Mouse (Mus musculus) intestine, embryonic 16.5 days (tissue): ENCODE measurements at regions not wholly inside any gene's neighbourhood (a gene's known extent, or its start where the extent isn't known, plus 50 kb on each side); places are given as distances from the start of the nearest gene placed in this dataset.

Experiments used
- ATAC-seq: fragments of 200-750 bp; cut with Nextera tagmentation; 2 replicates; pipeline ENCODE4 v1.8.0; 2017; ENCODE audit warnings: moderate TSS enrichment, moderate library complexity
- H3K27ac ChIP-seq: fragments of 300-500 bp; sonication (generic); 2 replicates; pipeline ENCODE4 v1.5.1; 2014; ENCODE audit warnings: mild to moderate bottlenecking, low read length
- H3K27me3 ChIP-seq: fragments of 300-500 bp; sonication (generic); replicated peaks from 2 replicates; pipeline ENCODE4 v1.6.1; 2014; ENCODE audit warnings: low read length, control low read depth, mixed read lengths; ENCODE audit not compliant: control insufficient read depth, insufficient read depth
- H3K36me3 ChIP-seq: fragments of 300-500 bp; sonication (generic); 2 replicates; pipeline ENCODE4 v1.6.1; 2014; ENCODE audit warnings: low read length, control low read depth; ENCODE audit not compliant: control insufficient read depth, insufficient read depth
- H3K4me1 ChIP-seq: fragments of 300-500 bp; sonication (generic); 2 replicates; pipeline ENCODE4 v1.6.1; 2014; ENCODE audit warnings: low read length, control low read depth, mixed read lengths; ENCODE audit not compliant: control insufficient read depth, insufficient read depth
- H3K4me2 ChIP-seq: fragments of 300-500 bp; sonication (generic); 2 replicates; pipeline ENCODE4 v1.6.1; 2014; ENCODE audit warnings: low read depth, low read length, control low read depth
- H3K4me3 ChIP-seq: fragments of 300-500 bp; sonication (generic); 2 replicates; pipeline ENCODE4 v1.5.1; 2014; ENCODE audit warnings: mild to moderate bottlenecking, low read length
- H3K9ac ChIP-seq: fragments of 300-500 bp; sonication (generic); 2 replicates; pipeline ENCODE4 v1.6.1; 2014; ENCODE audit warnings: low read depth, low read length
- H3K9me3 ChIP-seq: fragments of 300-500 bp; sonication (generic); 2 replicates; pipeline ENCODE4 v1.6.1; 2016; ENCODE audit warnings: low read length, control low read depth; ENCODE audit not compliant: control insufficient read depth
- WGBS: fragments of 180-500 bp; shearing (Covaris S2); extraction: QIAGEN DNeasy Blood & Tissue Kit; methylation state at CpG from one replicate; pipeline ENCODE4 v1.1.7; 2014; 5-methylcytosine and 5-hydroxymethylcytosine counted together

DNA sequence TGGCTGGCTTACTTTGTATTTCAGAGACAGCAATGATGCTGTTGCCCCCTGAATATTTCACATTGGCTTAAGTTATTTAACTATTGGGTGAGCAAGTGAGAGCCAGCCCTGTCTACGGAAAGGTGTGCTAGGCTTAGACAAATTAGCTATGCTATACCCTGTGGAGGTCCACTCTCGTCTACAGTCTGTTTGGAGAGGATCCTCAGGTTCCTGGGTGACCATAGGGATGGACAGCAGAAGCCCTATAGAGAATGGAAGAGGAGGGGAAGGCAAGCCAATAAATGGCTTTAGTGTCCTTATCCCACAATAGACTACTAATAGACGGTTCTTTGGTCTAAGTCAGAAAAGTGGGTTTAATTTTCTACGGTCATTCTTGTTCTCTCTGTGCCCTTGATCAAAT lies 455.3 kb upstream of the Nr2f2 start:
- H3K27ac ChIP-seq: no peak overlapping the region
- H3K27me3 ChIP-seq: no peaks in the 10 kb centered on the region
- no peaks in the 10 kb centered on the region for H3K36me3 ChIP-seq
- H3K9me3 ChIP-seq: no peaks in the 10 kb centered on the region
- H3K4me1 ChIP-seq: no peaks in the 10 kb centered on the region
- no peak overlapping the region for H3K9ac ChIP-seq
- no peak overlapping the region for H3K4me3 ChIP-seq
- no peak overlapping the region for H3K4me2 ChIP-seq
- WGBS: 90% methylated on average over 4 of the region's 4 CpGs
- ATAC-seq: no peak

DNA sequence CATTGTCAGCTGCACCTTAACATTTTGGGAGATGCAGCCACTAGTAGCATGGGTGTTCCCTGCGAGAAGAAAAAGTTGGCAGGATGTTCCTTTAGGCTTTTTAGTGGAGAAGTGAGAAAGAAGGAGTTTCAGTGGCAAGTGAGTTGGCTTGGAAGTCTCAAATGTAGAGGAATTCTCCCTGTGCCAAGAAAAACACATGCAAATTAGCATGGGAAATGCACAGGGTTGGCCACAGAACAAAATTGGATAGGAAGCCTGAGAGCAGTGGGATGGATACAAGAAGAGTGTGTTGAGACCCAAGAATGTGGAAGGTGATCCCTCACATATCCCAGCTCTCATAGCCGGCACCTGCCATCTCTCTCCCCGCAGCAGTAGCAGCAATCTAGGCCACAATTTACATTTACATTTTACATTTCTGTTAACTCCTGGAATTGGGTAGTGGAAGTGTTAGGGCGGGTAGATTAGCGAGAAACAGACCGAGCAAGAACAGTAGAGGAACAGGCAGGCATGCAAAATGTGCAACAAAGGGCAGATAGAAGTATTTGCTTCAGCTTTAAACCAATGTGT lies 450.9 kb upstream of the Nr2f2 start:
- WGBS: 86% methylated on average over 6 of the region's 6 CpGs
- no peak for ATAC-seq

DNA sequence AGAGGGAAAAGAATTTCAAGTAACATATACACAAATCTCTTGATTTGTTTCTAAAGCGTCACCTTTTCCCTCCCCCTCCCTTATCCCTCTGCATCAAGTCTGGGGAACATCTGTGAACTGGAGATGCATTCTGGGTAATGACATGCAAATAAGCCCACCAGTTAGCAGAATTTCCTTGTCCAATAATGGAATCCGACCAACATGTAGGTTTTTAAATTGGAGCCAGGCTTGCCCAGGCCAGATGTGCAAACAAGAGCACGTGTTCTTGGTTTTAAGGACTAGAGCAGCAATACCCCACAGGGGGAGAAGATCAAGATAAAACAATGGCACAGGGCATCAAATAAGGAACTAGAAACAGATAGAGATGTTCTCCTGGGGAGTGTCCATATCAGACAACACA lies 447.9 kb upstream of the Nr2f2 start:
- 66% methylated on average over 3 of the region's 3 CpGs for WGBS
- Histone ChIP-seq H3K4me3 (no peak overlapping the region), H3K4me1 (no peaks in the 10 kb centered on the region), H3K9ac (no peak overlapping the region), H3K27ac (no peak overlapping the region), H3K9me3 (no peaks in the 10 kb centered on the region), H3K27me3 (no peaks in the 10 kb centered on the region), H3K36me3 (no peaks in the 10 kb centered on the region), H3K4me2 (no peak overlapping the region)
- ATAC-seq: no peak

More for the DNA sequence above, 450.9 kb upstream of the Nr2f2 start:
- Histone ChIP-seq H3K9ac (no peak overlapping the region), H3K27me3 (no peaks in the 10 kb centered on the region), H3K27ac (no peak overlapping the region), H3K4me1 (no peaks in the 10 kb centered on the region), H3K4me3 (no peak overlapping the region), H3K9me3 (no peaks in the 10 kb centered on the region), H3K36me3 (no peaks in the 10 kb centered on the region), H3K4me2 (no peak overlapping the region)

DNA sequence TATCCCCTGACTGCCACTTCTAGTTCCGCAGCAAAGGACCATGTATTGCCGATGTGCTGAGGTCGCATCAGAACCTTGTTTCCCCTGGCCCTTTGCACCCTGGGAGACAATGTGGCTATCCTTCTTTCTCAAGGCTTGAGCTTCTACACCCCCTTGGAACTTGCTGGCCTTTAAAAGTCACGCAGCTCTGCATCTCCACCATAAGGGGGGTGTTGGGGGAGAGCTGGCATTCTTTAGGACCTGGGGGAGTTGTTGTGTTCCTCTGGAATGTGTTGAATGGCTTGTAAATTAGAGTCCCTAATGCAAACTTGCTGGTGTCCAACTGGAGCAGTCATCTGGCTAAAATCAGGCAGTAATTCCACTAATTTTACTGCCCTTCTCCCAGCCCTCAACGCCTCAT lies 446.6 kb upstream of the Nr2f2 start:
- Histone ChIP-seq H3K4me1 (no peaks in the 10 kb centered on the region), H3K9ac (no peak overlapping the region), H3K36me3 (no peaks in the 10 kb centered on the region), H3K4me3 (no peak overlapping the region), H3K27me3 (no peaks in the 10 kb centered on the region), H3K27ac (no peak overlapping the region), H3K9me3 (no peaks in the 10 kb centered on the region), H3K4me2 (no peak overlapping the region)
- ATAC-seq: no peak
- 63% methylated on average over 5 of the region's 5 CpGs for WGBS

DNA sequence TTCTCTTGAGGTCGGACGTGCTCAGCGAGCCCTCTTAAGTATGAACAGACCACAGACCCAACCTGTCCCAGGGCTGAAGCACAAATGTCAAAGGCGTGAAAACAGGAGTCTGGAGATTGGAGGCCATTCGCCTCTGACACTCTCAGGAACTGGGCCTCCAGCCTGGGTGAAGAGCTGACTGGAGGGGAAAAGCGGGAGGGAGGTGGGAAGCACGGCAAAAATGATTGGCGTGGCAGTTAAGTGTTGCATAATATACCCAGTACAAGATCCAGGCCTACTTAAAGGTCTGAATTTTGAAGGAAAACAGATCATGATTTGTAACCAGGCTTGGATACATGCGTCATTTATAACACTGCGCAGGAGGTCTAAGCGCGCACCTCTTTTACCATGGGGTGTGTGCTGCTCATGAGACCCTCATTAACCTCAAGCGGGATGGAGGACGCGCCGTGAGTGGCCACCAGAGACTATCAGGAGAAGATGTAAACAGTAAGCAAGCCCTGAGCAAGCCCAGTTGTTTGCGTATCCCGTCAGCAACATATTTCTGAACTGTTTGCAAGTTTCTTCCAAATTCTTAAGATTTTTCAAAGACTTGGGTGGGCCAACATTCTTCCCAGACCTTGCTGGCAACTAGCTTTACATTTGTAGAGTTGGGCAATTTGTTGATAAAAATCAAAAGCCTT lies 444.0 kb upstream of the Nr2f2 start:
- no peak overlapping the region for H3K9ac ChIP-seq
- H3K4me1 ChIP-seq: no peaks in the 10 kb centered on the region
- no peak overlapping the region for H3K27ac ChIP-seq
- no peaks in the 10 kb centered on the region for H3K27me3 ChIP-seq
- no peaks in the 10 kb centered on the region for H3K36me3 ChIP-seq
- 62% methylated on average over 18 of the region's 18 CpGs for WGBS
- no peak; the same call in 1 of the 2 replicates for ATAC-seq
- no peaks in the 10 kb centered on the region for H3K9me3 ChIP-seq
- H3K4me3 ChIP-seq: no peak overlapping the region
- no peak overlapping the region for H3K4me2 ChIP-seq

DNA sequence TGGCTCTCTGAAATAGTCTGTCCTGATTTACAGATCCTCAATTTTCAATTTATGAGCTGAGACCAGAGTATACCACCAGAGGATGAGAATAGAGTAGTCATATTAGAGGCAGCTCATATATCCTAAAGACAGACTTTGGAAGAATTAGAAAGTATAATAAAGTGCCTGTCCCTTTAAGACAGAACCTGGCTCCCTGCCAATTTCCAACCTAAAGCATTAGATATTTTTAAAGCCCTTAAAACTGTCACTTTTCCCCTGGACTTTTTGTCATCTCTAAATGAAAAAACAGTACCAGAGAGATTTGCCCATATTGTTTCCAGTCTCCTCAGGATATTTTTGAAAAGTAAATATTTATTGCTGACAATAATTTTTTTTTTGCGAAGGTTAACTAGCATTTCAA lies 437.7 kb upstream of the Nr2f2 start:
- Histone ChIP-seq H3K4me3 (no peak overlapping the region), H3K36me3 (no peaks in the 10 kb centered on the region), H3K9ac (no peak overlapping the region), H3K4me2 (no peak overlapping the region), H3K27me3 (no peaks in the 10 kb centered on the region), H3K9me3 (no peaks in the 10 kb centered on the region), H3K27ac (no peak overlapping the region), H3K4me1 (no peaks in the 10 kb centered on the region)
- ATAC-seq: no peak
- WGBS: 41% methylated on average over 1 of the region's 1 CpGs

DNA sequence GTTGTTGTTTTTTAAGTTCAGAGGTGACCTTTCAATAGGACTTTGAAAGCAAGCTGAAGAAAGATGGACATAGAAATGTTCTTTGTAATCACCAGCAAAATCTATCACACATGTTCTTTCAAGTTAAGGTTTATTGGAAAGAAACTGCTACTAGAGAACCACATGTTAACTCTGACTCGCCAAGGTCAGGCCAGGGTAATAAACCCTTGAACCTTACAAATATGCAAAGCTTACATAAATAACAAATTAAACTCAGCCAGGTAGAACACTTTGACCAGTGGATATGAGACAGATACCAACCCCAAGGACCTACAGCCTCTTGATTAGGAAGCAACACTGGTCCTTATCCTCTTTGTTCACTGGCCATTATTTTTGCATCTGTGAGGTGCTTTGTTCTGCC lies 433.4 kb upstream of the Nr2f2 start:
- no peak for ATAC-seq
- no peaks in the 10 kb centered on the region for H3K27me3 ChIP-seq
- no peak overlapping the region for H3K4me2 ChIP-seq
- WGBS: 70% methylated on average over 1 of the region's 1 CpGs
- H3K9ac ChIP-seq: no peak overlapping the region
- no peaks in the 10 kb centered on the region for H3K9me3 ChIP-seq
- H3K36me3 ChIP-seq: no peaks in the 10 kb centered on the region
- no peak overlapping the region for H3K27ac ChIP-seq
- no peaks in the 10 kb centered on the region for H3K4me1 ChIP-seq
- H3K4me3 ChIP-seq: no peak overlapping the region

DNA sequence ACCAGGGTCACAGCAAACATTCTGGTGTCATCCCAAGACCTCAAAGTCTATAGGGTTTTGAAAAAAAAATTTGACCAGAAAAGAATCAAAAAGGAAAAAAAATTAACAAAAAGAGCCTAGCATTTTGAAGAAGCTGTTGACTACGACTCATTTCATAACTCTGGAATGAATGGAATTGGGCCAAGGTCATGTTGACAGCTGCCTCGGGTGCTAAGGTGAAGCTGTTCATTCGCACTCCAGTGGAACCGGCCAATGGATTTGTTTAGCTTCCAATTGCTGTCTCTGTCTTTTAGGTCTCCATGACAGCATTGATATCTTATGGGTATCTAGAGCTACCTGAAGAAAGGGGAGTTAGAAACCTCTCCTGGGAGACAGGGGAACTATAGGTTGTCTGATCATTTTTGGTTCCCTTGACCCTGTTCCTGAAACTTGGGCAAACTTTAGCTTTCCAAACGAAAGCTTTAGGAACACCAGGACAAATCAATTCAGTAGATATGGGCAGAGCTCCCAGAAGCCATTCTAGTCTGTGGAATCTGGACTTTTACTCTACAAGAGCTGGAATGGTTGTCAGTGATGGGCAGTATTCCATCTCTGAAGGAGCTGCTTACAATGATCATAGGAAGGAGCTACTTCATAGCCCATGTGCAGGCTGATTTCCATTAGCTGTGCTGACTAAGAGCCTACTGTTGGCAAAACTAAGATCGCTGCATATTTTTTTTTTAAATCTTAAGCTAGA lies 432.7 kb upstream of the Nr2f2 start:
- WGBS: 72% methylated on average over 6 of the region's 6 CpGs

DNA sequence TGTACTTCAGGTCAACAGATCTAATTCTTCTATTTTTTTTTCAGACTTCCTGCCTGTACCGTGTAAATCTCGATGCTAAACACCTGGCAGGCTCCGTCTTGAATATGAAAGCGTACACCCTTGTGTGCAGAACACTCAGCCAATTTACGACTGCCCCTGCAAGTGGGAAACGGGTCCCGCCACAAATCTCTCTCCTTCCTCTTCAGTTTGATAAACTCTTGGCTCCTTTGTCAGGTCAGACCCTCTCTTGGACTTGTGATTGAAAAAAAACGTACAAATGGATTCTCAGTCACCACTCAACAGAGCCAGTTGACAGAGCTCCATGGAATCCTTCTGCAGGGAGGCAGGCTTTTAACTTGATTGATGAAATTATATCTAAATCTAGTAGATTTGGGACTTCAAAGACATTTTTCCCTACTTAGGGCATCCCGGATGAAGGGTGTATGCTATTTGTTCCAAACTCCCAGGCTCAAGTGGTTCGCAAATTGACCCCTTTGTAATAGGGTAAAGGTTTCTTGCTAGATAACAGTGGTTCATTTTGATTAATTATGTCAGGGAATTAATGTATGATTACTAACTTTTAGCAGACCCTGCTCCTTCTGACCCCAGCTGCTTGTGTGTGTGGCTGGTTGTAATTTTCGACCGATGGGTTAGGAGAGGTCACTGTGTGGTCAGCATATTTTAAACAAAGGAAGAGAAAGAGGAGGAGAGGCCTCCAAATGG lies 429.7 kb upstream of the Nr2f2 start:
- no peak for ATAC-seq
- Histone ChIP-seq H3K27ac (no peak overlapping the region), H3K4me1 (no peaks in the 10 kb centered on the region), H3K27me3 (no peaks in the 10 kb centered on the region), H3K4me2 (no peak overlapping the region), H3K9ac (no peak overlapping the region), H3K4me3 (no peak overlapping the region), H3K9me3 (no peaks in the 10 kb centered on the region), H3K36me3 (no peaks in the 10 kb centered on the region)
- 26% methylated on average over 12 of the region's 12 CpGs for WGBS

More for the DNA sequence above, 432.7 kb upstream of the Nr2f2 start:
- Histone ChIP-seq H3K4me1 (no peaks in the 10 kb centered on the region), H3K4me2 (no peak overlapping the region), H3K27me3 (no peaks in the 10 kb centered on the region), H3K27ac (no peak overlapping the region), H3K4me3 (no peak overlapping the region), H3K9ac (no peak overlapping the region), H3K9me3 (no peaks in the 10 kb centered on the region), H3K36me3 (no peaks in the 10 kb centered on the region)
- ATAC-seq: no peak
